Mouse (Mus musculus): ENCODE data around the gene Tspan33. TPM values are rescaled to one million over a fixed set of nuclear protein-coding genes. Genes with fewer than 3 reads are reported as not detected.

Gene Tspan33
- polyA plus RNA-seq, 1 experiment from 2014 or later, result 11.9 TPM

DNA sequence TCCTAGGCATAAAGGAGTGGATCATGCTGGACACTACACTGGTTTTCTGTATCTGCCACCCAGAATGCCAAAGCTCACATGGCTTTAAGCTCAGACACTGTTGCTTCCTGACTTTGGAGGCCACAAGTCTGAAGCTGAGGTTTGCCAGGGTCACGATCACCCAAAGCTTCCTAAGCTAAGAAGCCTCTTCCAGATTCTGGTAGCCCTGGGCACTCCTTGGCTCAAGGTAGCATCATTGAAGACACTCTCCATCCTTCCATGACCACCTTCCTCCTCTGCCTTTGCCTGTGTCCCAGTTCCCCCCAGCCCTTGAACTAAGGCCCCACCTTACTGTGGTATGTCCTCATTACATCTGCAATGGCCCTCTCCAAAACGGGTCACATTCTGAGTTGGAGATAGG lies 27.9 kb downstream of the Tspan33 start:
- H3K4me1 ChIP-seq (replicated peaks), result peaks cover 14% of the 10 kb centered on the region
- no peak overlapping the region for H3K9ac ChIP-seq
- H3K9me3 ChIP-seq (replicated peaks), result no peaks in the 10 kb centered on the region
- no peak overlapping the region for H3K27ac ChIP-seq (ENCODE audit: poor library complexity, severe bottlenecking)
- H3K4me3 ChIP-seq, result no peak overlapping the region
- no peak overlapping the region for H3K4me2 ChIP-seq
- ATAC-seq (ENCODE audit: insufficient number of reproducible peaks, low FRiP score), result no peak
- H3K36me3 ChIP-seq, result no peaks in the 10 kb centered on the region
- WGBS, result 54% methylated on average over 2 of the region's 2 CpGs
- peaks cover 25% of the 10 kb centered on the region for H3K27me3 ChIP-seq (replicated peaks)

DNA sequence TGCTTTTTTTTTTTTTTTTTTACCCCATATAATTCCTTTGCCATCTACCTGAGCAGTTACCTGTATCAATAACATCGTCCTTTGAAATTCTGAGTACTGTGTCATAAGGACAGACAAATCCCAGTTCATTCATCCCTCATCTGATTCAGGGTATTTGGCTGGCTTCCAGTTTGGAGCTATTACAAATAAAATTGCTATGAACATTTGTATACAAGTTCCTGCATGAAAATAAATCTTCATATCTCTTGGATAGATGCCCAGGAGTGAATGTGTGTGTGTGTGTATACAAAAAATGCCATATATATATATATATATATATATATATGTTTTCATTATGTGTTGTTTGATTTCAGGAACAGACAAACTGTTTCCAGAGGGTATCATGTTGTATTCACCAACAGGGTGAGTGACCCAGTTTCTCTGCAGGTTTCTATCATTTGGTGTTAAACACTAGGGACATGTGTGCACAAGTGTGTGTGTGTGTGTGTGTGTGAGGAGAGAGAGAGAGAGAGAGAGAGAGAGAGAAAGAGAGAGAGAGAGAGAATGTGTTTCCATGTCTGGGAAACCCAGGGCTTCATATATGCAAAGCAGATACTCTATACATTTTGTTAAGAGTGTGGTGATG lies 32.7 kb downstream of the Tspan33 start:
- no peaks in the 10 kb centered on the region for H3K4me1 ChIP-seq (replicated peaks)
- 0 out of 2 replicates have a peak, but pooled peaks cover 6% of the 10 kb centered on the region for H3K27me3 ChIP-seq (replicated peaks)
- H3K4me3 ChIP-seq, result no peak overlapping the region
- H3K4me2 ChIP-seq, result no peak overlapping the region
- no peak overlapping the region for H3K27ac ChIP-seq (ENCODE audit: poor library complexity, severe bottlenecking)
- H3K9me3 ChIP-seq (replicated peaks), result no peaks in the 10 kb centered on the region
- WGBS, result 76% methylated on average over 1 of the region's 1 CpGs
- H3K9ac ChIP-seq, result no peak overlapping the region
- no peaks in the 10 kb centered on the region for H3K36me3 ChIP-seq
- ATAC-seq (ENCODE audit: insufficient number of reproducible peaks, low FRiP score), result no peak

DNA sequence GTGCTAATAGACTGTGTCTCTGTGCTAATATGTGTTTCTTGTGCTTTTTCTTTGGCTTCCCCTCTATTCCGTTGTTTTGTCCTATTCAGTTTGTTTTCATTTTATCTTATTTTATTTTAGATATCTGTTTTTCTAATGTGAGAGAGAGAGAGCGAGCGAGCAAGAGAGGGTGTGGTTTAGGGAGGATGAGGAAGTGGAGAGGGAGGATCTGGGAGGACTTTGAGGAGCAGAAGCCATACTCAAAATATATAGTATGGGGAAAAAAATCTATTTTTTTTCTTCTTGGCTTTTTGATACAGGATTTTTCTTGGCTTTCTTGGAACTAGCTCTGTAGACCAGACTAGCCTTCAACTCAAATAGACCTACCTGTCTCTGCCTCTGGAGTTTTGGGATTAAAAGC lies 34.0 kb downstream of the Tspan33 start:
- no peaks in the 10 kb centered on the region for H3K9me3 ChIP-seq (replicated peaks)
- WGBS, result 76% methylated on average over 3 of the region's 3 CpGs
- H3K27me3 ChIP-seq (replicated peaks), result 0 out of 2 replicates have a peak, but pooled peaks cover 4% of the 10 kb centered on the region

DNA sequence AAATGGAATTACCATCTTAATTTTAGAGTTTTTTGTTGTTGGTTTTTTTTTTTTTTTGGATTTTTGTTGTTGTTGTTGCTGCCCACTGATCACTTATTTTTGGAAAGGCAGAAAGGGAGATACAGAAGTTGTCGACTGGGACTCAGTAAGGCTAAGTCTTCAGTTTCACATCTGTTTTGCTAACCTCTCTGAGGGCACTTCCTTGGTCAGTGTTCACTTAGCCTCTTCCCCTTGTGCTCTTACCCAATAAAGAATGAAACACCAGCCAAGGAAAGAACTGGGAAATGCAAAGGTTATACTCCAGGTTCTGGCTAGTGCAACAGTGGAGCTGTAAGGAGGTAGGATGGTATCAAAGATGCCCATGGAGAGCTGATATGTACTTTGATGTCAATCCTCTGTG lies 35.5 kb downstream of the Tspan33 start:
- no peak for ATAC-seq (ENCODE audit: insufficient number of reproducible peaks, low FRiP score)
- Histone ChIP-seq H3K9ac (no peak overlapping the region), H3K9me3 (replicated peaks) (no peaks in the 10 kb centered on the region), H3K4me1 (replicated peaks) (no peaks in the 10 kb centered on the region), H3K4me3 (no peak overlapping the region), H3K36me3 (no peaks in the 10 kb centered on the region), H3K27me3 (replicated peaks) (0 out of 2 replicates have a peak, but pooled peaks cover 4% of the 10 kb centered on the region), H3K27ac (ENCODE audit: poor library complexity, severe bottlenecking) (no peak overlapping the region), H3K4me2 (no peak overlapping the region)
- WGBS, result 57% methylated on average over 1 of the region's 1 CpGs

More for the DNA sequence above, 34.0 kb downstream of the Tspan33 start:
- Histone ChIP-seq H3K4me1 (replicated peaks) (no peaks in the 10 kb centered on the region), H3K36me3 (no peaks in the 10 kb centered on the region), H3K4me2 (no peak overlapping the region), H3K9ac (no peak overlapping the region), H3K4me3 (no peak overlapping the region), H3K27ac (ENCODE audit: poor library complexity, severe bottlenecking) (no peak overlapping the region)
- ATAC-seq (ENCODE audit: insufficient number of reproducible peaks, low FRiP score), result no peak

DNA sequence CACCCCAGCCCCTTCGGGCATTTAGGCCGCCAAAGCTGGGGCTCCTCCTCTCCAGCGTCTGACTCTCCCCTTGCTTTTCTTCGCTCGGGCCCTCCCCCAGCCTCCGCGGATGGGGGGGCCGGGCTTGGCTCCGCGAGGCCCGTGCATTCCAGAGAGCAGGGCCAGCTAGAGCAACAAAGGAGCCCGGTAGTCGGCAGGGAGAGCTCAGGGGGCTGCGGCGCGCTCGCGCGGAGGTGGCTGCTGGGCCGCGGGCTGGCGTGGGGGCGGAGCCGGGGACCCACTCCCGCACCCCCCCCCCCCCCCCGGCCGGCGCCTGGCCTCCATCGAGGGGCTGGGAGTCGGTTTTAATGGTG lies 41.3 kb downstream of the Tspan33 start, which contains the start of gene Smo:
Gene Smo (plus strand): TSS at position 168 of the 353 bp plus-strand sequence.
- H3K4me1 ChIP-seq (replicated peaks), result peaks cover 20% of the 10 kb centered on the region
- peak; percentile 93 for ATAC-seq (ENCODE audit: insufficient number of reproducible peaks, low FRiP score)
- peak within 1 kb of the TSS; percentile 96 for H3K4me3 ChIP-seq
- H3K9me3 ChIP-seq (replicated peaks), result no peaks in the 10 kb centered on the region
- peaks cover 7% of the 10 kb centered on the region for H3K36me3 ChIP-seq
- peak within 1 kb of the TSS; percentile 99 for H3K9ac ChIP-seq
- no peaks in the 10 kb centered on the region for H3K27me3 ChIP-seq (replicated peaks)
- H3K27ac ChIP-seq (ENCODE audit: poor library complexity, severe bottlenecking), result peak within 1 kb of the TSS; percentile 97
- peak within 1 kb of the TSS; percentile 86 for H3K4me2 ChIP-seq
- WGBS, result under 1% methylated on average over 24 of the region's 30 CpGs

DNA sequence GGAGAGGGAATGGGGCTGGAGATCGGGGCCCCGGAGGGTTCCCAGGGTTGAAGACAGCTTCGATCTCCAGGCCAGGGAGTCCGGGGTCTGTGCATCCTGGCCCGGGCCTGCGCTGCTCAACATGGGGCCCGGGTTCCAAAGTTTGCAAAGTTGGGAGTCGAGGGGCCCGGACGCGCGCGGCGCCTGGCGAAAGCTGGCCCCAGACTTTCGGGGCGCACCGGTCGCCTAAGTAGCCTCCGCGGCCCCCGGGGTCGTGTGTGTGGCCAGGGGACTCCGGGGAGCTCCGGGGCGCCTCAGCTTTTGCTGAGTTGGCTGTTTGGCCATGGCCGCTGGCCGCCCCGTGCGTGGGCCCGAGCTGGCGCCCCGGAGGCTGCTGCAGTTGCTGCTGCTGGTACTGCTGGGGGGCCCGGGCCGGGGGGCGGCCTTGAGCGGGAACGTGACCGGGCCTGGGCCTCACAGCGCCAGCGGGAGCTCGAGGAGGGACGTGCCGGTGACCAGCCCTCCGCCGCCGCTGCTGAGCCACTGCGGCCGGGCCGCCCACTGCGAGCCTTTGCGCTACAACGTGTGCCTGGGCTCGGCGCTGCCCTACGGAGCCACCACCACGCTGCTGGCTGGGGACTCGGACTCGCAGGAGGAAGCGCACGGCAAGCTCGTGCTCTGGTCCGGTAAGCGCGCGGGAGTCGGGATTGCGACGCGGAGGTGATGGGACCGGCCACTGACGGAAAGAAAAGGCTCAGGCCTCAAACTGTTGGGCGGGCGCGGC lies 41.8 kb downstream of the Tspan33 start:
- peak overlapping the region; percentile 99 for H3K9ac ChIP-seq
- ATAC-seq (ENCODE audit: insufficient number of reproducible peaks, low FRiP score), result peak; percentile 80
- H3K4me1 ChIP-seq (replicated peaks), result peaks cover 20% of the 10 kb centered on the region
- H3K27ac ChIP-seq (ENCODE audit: poor library complexity, severe bottlenecking), result peak overlapping the region; percentile 97
- no peaks in the 10 kb centered on the region for H3K27me3 ChIP-seq (replicated peaks)
- peaks cover 7% of the 10 kb centered on the region for H3K36me3 ChIP-seq
- peak overlapping the region; percentile 96 for H3K4me3 ChIP-seq
- peak overlapping the region; percentile 86 for H3K4me2 ChIP-seq
- H3K9me3 ChIP-seq (replicated peaks), result no peaks in the 10 kb centered on the region
- under 1% methylated on average over 74 of the region's 75 CpGs for WGBS

DNA sequence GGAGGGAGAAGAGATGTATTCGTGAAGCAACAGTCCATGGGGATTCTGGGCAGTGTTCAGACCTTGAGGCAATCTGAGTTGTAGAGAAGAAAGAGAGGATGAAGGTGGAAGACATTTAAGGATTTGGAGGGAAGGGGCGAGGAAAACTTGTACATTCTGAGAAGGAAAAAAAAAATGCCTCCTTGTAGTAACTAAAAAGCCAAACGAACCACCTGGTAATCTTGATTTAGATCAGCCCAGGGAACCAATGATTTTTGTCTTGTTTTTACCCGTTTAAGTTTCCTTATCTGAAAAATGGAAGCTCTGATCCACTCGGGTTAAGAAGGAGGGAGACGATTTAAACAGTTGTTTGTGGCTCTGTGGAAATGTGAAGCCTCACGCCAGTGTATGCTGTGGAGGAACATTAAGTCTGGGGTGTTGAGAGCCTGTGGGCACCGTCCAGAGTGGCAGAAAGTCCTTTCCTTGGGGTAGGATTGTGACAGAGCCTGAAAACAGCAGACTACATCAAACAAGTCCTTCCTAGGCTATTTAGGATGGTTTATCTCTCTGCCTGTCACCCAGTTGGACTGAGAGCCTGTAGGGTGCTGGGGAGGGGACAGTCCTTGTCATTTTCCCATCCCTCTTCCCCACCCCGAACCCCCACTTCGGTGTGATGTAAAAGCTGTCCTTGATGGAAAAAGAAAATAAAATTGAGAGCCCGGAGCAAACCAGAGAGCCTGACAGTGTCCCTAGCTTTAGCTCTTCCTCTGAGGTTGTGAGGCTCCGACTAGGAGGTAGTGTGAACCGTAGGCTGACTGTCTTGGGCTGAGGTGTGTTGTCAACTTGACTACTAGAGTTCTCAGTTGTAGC lies 42.8 kb downstream of the Tspan33 start:
- H3K4me2 ChIP-seq, result peak overlapping the region; percentile 86
- peak overlapping the region; percentile 99 for H3K9ac ChIP-seq
- peak overlapping the region; percentile 96 for H3K4me3 ChIP-seq
- no peak for ATAC-seq (ENCODE audit: insufficient number of reproducible peaks, low FRiP score)
- H3K4me1 ChIP-seq (replicated peaks), result peaks cover 20% of the 10 kb centered on the region
- no peaks in the 10 kb centered on the region for H3K27me3 ChIP-seq (replicated peaks)
- no peaks in the 10 kb centered on the region for H3K9me3 ChIP-seq (replicated peaks)
- WGBS, result 12% methylated on average over 13 of the region's 13 CpGs
- H3K27ac ChIP-seq (ENCODE audit: poor library complexity, severe bottlenecking), result peak overlapping the region; percentile 97; the same call in 1 of the 2 replicates
- H3K36me3 ChIP-seq, result peaks cover 7% of the 10 kb centered on the region

DNA sequence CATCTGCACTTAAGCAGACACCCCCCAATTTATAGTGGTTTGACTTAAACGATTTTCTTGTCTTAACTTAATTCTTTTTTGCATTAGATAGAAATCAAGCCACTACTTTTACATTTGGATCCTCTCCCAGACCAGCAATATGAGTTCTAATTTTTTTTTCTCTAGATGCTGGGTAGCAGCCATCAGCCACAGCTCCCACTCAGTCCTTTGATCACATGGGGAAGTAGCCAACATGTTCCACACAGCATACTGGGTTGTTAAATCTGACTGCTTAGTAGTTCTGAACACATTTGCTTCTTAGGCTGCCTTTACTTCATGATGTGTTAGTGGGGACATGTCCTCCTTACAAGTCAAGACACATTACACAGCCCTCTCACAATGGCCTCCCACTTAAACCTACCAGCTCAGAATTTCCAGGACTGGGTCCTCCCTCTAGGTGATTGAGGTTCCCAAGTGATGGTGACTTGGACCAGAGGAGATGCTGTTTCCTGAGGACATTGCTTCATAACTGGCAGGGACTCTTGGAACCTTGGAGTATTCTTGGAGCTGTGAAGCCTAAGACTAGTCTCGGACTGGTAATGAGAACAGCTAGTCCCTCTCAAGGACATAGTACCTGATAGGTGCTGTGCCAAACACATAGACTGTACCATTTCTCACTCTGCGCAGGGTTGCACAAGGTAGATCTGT lies 57.6 kb downstream of the Tspan33 start:
- Histone ChIP-seq H3K4me1 (replicated peaks) (no peaks in the 10 kb centered on the region; the same call in 1 of the 2 replicates), H3K9me3 (replicated peaks) (peaks cover 15% of the 10 kb centered on the region), H3K4me3 (no peak overlapping the region), H3K27me3 (replicated peaks) (no peaks in the 10 kb centered on the region), H3K27ac (ENCODE audit: poor library complexity, severe bottlenecking) (no peak overlapping the region), H3K9ac (no peak overlapping the region), H3K4me2 (no peak overlapping the region), H3K36me3 (peaks cover 27% of the 10 kb centered on the region)
- 87% methylated on average over 3 of the region's 3 CpGs for WGBS
- no peak for ATAC-seq (ENCODE audit: insufficient number of reproducible peaks, low FRiP score)

DNA sequence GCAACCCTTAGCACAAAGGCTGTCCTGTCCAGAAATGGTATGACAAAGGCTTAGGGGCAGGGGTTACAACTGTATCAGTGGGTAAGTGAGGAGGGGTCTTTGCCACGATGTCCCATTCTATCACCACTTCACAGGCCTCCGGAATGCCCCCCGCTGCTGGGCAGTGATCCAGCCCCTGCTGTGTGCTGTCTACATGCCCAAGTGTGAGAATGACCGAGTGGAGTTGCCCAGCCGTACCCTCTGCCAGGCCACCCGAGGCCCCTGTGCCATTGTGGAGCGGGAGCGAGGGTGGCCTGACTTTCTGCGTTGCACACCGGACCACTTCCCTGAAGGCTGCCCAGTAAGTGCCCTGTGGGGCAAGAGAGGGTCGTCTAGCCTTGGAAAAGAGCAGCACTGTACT lies 59.3 kb downstream of the Tspan33 start:
- WGBS, result 87% methylated on average over 11 of the region's 11 CpGs
- H3K4me2 ChIP-seq, result no peak overlapping the region
- no peak overlapping the region for H3K9ac ChIP-seq
- no peaks in the 10 kb centered on the region for H3K4me1 ChIP-seq (replicated peaks)
- no peak overlapping the region for H3K4me3 ChIP-seq
- H3K27ac ChIP-seq (ENCODE audit: poor library complexity, severe bottlenecking), result no peak overlapping the region
- H3K36me3 ChIP-seq, result peaks cover 44% of the 10 kb centered on the region
- no peak for ATAC-seq (ENCODE audit: insufficient number of reproducible peaks, low FRiP score)
- peaks cover 5% of the 10 kb centered on the region for H3K9me3 ChIP-seq (replicated peaks)
- no peaks in the 10 kb centered on the region for H3K27me3 ChIP-seq (replicated peaks)

DNA sequence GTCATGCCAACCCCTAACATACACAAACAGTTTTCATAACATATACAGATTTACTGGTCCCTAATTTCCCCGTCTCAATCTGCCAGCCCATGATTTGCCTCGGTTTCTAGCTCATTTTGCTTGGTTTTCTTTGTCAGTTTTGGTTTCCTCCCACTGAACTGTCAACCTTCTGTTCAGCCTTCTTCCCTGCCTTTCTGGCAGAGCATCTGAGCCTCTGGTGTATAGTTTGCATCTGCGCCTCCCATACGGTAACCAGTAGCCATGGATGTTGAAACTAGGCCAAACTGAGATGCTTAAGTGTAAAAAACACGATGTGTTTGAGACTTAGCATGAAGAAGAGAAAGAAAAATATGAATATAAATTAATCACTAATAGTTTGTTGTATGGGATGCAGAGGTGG lies 62.0 kb downstream of the Tspan33 start:
- no peaks in the 10 kb centered on the region for H3K4me1 ChIP-seq (replicated peaks)
- no peak overlapping the region for H3K4me3 ChIP-seq
- no peaks in the 10 kb centered on the region for H3K9me3 ChIP-seq (replicated peaks)
- ATAC-seq (ENCODE audit: insufficient number of reproducible peaks, low FRiP score), result no peak
- H3K9ac ChIP-seq, result no peak overlapping the region
- 90% methylated on average over 5 of the region's 5 CpGs for WGBS
- no peaks in the 10 kb centered on the region for H3K27me3 ChIP-seq (replicated peaks)
- H3K27ac ChIP-seq (ENCODE audit: poor library complexity, severe bottlenecking), result no peak overlapping the region
- H3K4me2 ChIP-seq, result no peak overlapping the region
- peaks cover 65% of the 10 kb centered on the region for H3K36me3 ChIP-seq
